Mouse (Mus musculus) liver, embryonic 15.5 days (tissue): ENCODE data around the gene Dvl2. TPM values are rescaled to one million over a fixed set of nuclear protein-coding genes. Genes with fewer than 3 reads are reported as not detected.

Source experiments
- ATAC-seq: fragments of 200-750 bp; cut with Nextera tagmentation; 2 replicates; pipeline ENCODE4 v1.8.0; 2017; ENCODE audit warnings: moderate number of reproducible peaks, mild to moderate bottlenecking, moderate library complexity; ENCODE audit not compliant: insufficient read depth
- H3K27ac ChIP-seq: fragments of 300-500 bp; sonication (generic); replicated peaks from 2 replicates; pipeline ENCODE4 v1.5.1; 2015; ENCODE audit warnings: mild to moderate bottlenecking, inconsistent platforms
- H3K27me3 ChIP-seq: fragments of 300-500 bp; sonication (generic); 2 replicates; pipeline ENCODE4 v1.6.1; 2015; ENCODE audit warnings: mild to moderate bottlenecking, inconsistent platforms
- H3K36me3 ChIP-seq: fragments of 300-500 bp; sonication (generic); replicated peaks from 2 replicates; pipeline ENCODE4 v1.6.1; 2015; ENCODE audit warnings: moderate library complexity, mild to moderate bottlenecking, inconsistent platforms
- H3K4me1 ChIP-seq: fragments of 300-500 bp; sonication (generic); replicated peaks from 2 replicates; pipeline ENCODE4 v1.6.1; 2015; ENCODE audit warnings: inconsistent platforms
- H3K4me2 ChIP-seq: fragments of 300-500 bp; sonication (generic); 2 replicates; pipeline ENCODE4 v1.6.1; 2015; ENCODE audit warnings: moderate library complexity, mild to moderate bottlenecking, inconsistent platforms
- H3K4me3 ChIP-seq: fragments of 300-500 bp; sonication (generic); replicated peaks from 2 replicates; pipeline ENCODE4 v1.5.1; 2015; ENCODE audit warnings: mild to moderate bottlenecking, inconsistent platforms
- H3K9ac ChIP-seq: fragments of 300-500 bp; sonication (generic); 2 replicates; pipeline ENCODE4 v1.6.1; 2015; ENCODE audit warnings: moderate library complexity, mild to moderate bottlenecking, inconsistent platforms
- H3K9me3 ChIP-seq: fragments of 300-500 bp; sonication (generic); replicated peaks from 2 replicates; pipeline ENCODE4 v1.6.1; 2016; ENCODE audit warnings: inconsistent platforms
- WGBS: fragments of 180-500 bp; shearing (Covaris S2); methylation state at CpG from one replicate; pipeline ENCODE4 v1.1.7; 2015; ENCODE audit warnings: mixed read lengths; ENCODE audit not compliant: insufficient replicate concordance; 5-methylcytosine and 5-hydroxymethylcytosine counted together
- polyA plus RNA-seq: library from polyadenylated mRNA; unstranded; fragments of >200 nt; fragmentation: Nextera tagmentation; extraction: Ambion mirVana; gene quantifications from 2 replicates; pipeline ENCODE4 v1.2.1, GENCODE M21; 2015

Gene Dvl2
- polyA plus RNA-seq, 1 experiment from 2014 or later: 5.5 TPM

DNA sequence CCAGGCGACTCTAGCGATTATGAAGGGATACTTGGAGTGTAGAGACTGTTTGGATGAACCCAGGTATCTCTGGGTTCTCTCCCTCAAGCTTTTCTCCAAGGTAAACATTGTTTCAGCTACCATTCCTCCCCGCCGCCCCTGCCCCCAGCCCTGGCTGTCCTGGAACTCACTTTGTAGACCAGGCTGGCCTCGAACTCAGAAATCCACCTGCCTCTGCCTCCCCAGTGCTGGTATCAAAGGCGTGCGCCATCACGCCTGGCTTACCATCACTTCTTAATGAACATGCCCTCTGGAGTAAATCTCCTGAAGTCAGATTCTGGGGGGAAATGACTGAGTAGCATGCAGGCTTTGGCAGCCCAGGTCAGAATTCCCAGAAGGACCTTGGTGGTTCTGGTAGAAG lies 18.2 kb upstream of the Dvl2 start, which contains the start of gene Elp5:
Elp5 (minus strand) TSS at position 293 of the 400 bp plus-strand sequence.
- no peaks in the 10 kb centered on the region for H3K9me3 ChIP-seq
- peaks cover 44% of the 10 kb centered on the region for H3K4me1 ChIP-seq
- no peak for ATAC-seq
- H3K4me3 ChIP-seq: peak within 1 kb of the TSS; percentile 86
- WGBS: 35% methylated on average over 8 of the region's 8 CpGs
- H3K36me3 ChIP-seq: peaks cover 56% of the 10 kb centered on the region
- H3K9ac ChIP-seq: peak within 1 kb of the TSS; percentile 97
- peak within 1 kb of the TSS; percentile 96 for H3K4me2 ChIP-seq
- H3K27me3 ChIP-seq: no peaks in the 10 kb centered on the region
- peak within 1 kb of the TSS; percentile 98 for H3K27ac ChIP-seq

DNA sequence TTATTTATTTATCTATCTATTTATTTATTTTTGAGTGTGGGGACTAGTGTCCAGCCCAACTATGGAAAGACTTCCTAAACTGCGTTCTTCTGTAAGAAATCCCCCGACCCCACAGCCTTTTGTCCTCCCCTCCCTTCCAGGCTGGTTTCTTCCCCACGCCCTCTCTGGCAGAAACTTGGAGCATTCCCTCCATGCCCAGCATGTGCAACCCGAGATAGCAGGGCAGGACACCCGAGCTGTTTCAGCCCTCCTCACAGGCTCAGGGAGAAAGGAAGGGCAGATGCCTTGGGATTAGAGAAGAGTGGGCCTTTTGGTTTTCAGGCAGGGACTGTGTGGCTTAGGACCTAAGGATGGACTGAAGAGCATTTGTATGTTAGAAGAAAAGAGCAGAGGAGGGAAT lies 17.5 kb upstream of the Dvl2 start:
- Histone ChIP-seq H3K27ac (peak overlapping the region; percentile 98; the same call in 1 of the 2 replicates), H3K9me3 (no peaks in the 10 kb centered on the region), H3K4me3 (peak overlapping the region; percentile 86; the same call in 1 of the 2 replicates), H3K27me3 (no peaks in the 10 kb centered on the region), H3K9ac (peak overlapping the region; percentile 97; the same call in 1 of the 2 replicates), H3K4me1 (peaks cover 39% of the 10 kb centered on the region), H3K36me3 (peaks cover 56% of the 10 kb centered on the region), H3K4me2 (peak overlapping the region; percentile 96)
- ATAC-seq: no peak
- WGBS: 31% methylated on average over 5 of the region's 5 CpGs

DNA sequence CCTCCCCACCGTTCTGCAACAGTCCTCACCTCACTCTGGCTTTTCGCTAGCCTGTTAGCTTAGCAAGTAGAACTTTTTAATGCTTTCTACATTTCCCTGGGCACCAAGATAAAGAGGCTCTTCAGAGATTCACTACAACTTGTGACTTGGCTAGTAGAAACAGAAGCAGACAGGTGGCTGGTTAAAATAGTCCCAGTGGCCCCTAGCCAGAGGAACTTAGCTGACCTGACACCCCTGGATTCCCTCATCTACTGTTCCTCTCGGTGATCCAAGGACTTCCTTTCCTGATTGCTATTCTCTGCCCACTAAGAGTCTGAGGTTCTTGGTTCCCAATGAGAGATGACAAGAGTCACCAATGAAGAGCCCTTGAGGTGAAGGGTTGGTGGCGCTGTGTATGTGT lies 17.0 kb upstream of the Dvl2 start:
- H3K4me2 ChIP-seq: peak overlapping the region; percentile 96
- WGBS: 80% methylated on average over 4 of the region's 4 CpGs
- peaks cover 39% of the 10 kb centered on the region for H3K4me1 ChIP-seq
- H3K27me3 ChIP-seq: no peaks in the 10 kb centered on the region
- H3K36me3 ChIP-seq: peaks cover 56% of the 10 kb centered on the region
- H3K27ac ChIP-seq: peak overlapping the region; percentile 98; the same call in 1 of the 2 replicates
- no peaks in the 10 kb centered on the region for H3K9me3 ChIP-seq
- H3K4me3 ChIP-seq: 0 out of 2 replicates have a peak overlapping the region, but pooled peaks have one; percentile 86
- no peak overlapping the region for H3K9ac ChIP-seq
- ATAC-seq: no peak

DNA sequence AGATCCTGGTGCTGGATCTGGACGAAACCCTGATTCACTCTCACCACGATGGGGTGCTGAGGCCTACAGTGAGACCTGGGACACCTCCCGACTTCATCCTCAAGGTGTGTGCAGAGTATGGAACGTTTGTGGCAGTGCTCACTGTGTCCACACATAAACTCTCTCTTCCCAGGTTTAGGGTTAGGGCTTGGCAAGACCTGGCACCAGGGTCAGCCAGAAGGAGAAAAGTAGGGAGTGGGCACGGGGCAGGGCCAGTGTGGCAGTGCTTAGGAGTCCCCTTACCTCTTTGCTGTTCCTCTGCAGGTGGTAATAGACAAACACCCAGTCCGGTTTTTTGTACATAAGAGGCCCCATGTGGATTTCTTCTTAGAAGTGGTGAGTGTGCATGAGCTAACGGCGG lies 16.0 kb upstream of the Dvl2 start:
- WGBS: 78% methylated on average over 8 of the region's 8 CpGs
- no peak overlapping the region for H3K4me2 ChIP-seq
- no peak for ATAC-seq
- peaks cover 62% of the 10 kb centered on the region for H3K36me3 ChIP-seq
- H3K4me1 ChIP-seq: peaks cover 31% of the 10 kb centered on the region
- H3K9ac ChIP-seq: no peak overlapping the region
- no peak overlapping the region for H3K27ac ChIP-seq
- H3K9me3 ChIP-seq: no peaks in the 10 kb centered on the region
- H3K27me3 ChIP-seq: no peaks in the 10 kb centered on the region
- H3K4me3 ChIP-seq: no peak overlapping the region

DNA sequence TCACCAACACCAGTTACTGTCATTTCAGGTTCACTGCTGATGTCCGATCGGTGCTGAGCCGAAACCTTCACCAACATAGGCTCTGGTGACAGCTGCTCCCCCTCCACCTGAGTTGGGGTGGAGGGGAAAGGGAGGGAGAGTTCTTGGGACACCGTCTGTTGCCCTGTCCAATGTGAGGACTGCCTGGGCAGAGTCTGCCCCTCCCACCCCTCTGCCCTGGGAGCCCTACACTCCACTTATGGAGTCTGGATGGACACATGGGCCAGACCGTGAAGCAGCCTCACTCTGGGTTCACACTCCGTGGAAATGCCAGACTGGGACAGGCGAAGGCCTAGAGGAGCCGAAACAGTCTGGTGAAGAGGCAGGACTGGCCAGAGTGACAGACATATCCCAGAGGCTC lies 10.4 kb upstream of the Dvl2 start:
- Histone ChIP-seq H3K9me3 (no peaks in the 10 kb centered on the region), H3K9ac (no peak overlapping the region), H3K36me3 (peaks cover 75% of the 10 kb centered on the region), H3K4me2 (no peak overlapping the region), H3K27me3 (no peaks in the 10 kb centered on the region), H3K4me1 (peaks cover 37% of the 10 kb centered on the region), H3K27ac (peak overlapping the region; percentile 98), H3K4me3 (no peak overlapping the region)
- WGBS: 90% methylated on average over 8 of the region's 8 CpGs
- ATAC-seq: no peak

DNA sequence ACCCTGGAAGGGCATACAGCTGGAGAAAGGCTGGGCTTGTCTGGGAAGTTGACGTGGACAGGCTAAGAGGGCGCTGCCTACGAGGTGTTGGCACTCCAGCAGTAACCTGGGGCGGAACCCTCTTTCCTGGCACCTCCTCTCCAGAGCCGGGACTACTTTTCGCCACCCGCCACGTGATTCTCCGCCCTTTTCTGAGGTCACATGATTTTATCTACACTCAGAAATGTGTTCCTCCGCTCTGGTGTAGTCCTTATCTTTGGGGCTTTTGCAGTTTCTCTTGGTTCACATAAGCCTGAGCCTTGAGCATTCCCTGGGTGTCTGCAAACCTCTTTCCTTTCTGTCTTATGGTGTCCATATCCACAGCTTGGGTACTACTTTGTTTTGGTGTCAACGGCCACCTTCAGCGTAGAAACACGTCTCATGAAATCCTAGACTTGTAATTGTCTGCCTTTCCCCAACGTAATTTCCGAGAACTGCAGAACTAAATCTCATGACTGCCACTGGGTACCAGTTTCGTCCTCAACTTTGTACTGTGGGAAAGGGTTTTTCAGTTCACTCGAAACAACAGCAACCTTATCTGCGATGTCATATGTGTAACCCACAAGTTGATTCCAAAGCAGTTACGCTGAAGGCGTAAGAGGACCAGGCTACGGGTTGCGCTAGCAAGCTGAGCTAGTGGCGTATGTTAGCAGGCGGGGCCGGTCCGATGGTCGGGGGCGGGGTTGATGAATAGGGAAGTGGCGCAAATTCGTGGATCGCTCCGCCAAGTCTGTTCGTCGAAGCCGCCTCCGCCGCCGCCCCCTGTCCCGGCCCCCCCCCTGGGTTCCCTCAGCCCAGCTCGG lies 9.3 kb upstream of the Dvl2 start, which contains the start of gene Gabarap:
Gabarap (plus strand) TSS at position 294 of the 842 bp plus-strand sequence.
- no peaks in the 10 kb centered on the region for H3K27me3 ChIP-seq
- ATAC-seq: peak; percentile 72
- H3K4me1 ChIP-seq: peaks cover 39% of the 10 kb centered on the region
- H3K4me3 ChIP-seq: peak within 1 kb of the TSS; percentile 87
- H3K36me3 ChIP-seq: peaks cover 65% of the 10 kb centered on the region
- under 1% methylated on average over 40 of the region's 40 CpGs for whole genome bisulfite sequencing
- no peaks in the 10 kb centered on the region for H3K9me3 ChIP-seq
- peak within 1 kb of the TSS; percentile 87 for H3K9ac ChIP-seq
- peak within 1 kb of the TSS; percentile 98 for H3K27ac ChIP-seq
- H3K4me2 ChIP-seq: peak within 1 kb of the TSS; percentile 90

DNA sequence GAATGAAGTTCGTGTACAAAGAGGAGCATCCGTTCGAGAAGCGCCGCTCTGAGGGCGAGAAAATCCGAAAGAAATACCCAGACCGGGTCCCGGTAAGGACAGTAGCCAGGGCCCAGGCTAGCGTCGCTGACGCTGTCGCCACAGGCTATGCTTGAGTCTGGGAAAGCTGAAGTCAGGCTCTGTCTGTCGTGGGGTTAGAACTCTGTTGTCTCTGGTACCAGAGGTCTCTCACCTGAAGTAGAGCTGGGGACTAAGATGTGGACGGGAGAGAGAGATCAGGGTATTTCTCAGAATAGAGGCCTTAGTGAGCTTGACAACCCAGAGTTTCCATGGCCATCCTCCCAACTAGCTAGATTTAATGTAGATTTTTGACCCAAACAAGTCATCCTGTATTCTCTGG lies 8.7 kb upstream of the Dvl2 start:
- H3K4me2 ChIP-seq: peak overlapping the region; percentile 90
- no peaks in the 10 kb centered on the region for H3K27me3 ChIP-seq
- peak; percentile 13; the same call in 1 of the 2 replicates for ATAC-seq
- H3K36me3 ChIP-seq: peaks cover 58% of the 10 kb centered on the region
- under 1% methylated on average over 15 of the region's 15 CpGs for WGBS
- H3K27ac ChIP-seq: peak overlapping the region; percentile 98
- H3K4me3 ChIP-seq: peak overlapping the region; percentile 87
- H3K9ac ChIP-seq: peak overlapping the region; percentile 87
- H3K4me1 ChIP-seq: peaks cover 39% of the 10 kb centered on the region
- no peaks in the 10 kb centered on the region for H3K9me3 ChIP-seq

DNA sequence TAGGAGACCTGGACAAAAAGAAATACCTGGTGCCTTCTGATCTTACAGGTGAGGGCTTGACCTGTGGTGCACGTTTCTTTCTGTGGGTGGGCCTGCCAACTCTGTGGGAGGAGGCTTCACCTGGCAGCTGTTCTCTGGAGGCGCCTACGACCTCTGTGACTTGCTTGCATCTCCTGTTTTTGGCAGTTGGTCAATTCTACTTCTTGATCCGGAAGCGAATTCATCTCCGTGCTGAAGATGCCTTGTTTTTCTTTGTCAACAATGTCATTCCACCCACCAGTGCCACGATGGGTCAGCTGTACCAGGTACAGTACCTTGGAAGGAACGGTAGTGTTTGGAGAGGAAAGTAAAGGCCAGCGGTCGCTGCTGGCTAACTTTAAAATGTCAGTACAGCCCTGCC lies 8.0 kb upstream of the Dvl2 start:
- no peak for ATAC-seq
- Histone ChIP-seq H3K4me3 (peak overlapping the region; percentile 87), H3K36me3 (peaks cover 52% of the 10 kb centered on the region), H3K27ac (peak overlapping the region; percentile 39; the same call in 1 of the 2 replicates), H3K4me2 (peak overlapping the region; percentile 90), H3K9me3 (no peaks in the 10 kb centered on the region), H3K9ac (peak overlapping the region; percentile 87), H3K4me1 (peaks cover 45% of the 10 kb centered on the region), H3K27me3 (no peaks in the 10 kb centered on the region)
- 77% methylated on average over 10 of the region's 10 CpGs for WGBS

DNA sequence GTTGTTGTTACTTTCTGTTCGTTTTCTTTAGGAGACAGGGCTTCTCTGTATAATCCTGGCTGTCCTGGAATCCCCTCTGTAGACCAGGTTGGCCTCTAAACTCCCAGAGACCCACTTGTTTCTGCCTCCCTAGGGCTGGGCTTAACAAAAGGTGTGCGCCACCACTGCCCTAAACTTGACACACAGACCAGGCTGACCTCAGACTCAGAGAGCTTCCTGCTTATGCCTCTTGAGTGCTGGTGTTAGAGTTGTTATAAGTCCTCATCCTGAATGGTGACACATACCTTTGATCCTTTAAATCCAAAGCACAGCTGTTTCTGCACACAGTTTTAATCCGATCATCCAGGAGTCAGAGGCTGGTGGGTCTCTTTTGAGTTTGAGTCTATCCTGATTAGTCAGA lies 7.5 kb upstream of the Dvl2 start:
- peaks cover 51% of the 10 kb centered on the region for H3K36me3 ChIP-seq
- no peaks in the 10 kb centered on the region for H3K27me3 ChIP-seq
- H3K9me3 ChIP-seq: no peaks in the 10 kb centered on the region
- peak overlapping the region; percentile 90 for H3K4me2 ChIP-seq
- H3K9ac ChIP-seq: peak overlapping the region; percentile 7; the same call in 1 of the 2 replicates
- H3K4me3 ChIP-seq: peak overlapping the region; percentile 87
- ATAC-seq: no peak
- peaks cover 51% of the 10 kb centered on the region for H3K4me1 ChIP-seq
- 83% methylated on average over 3 of the region's 3 CpGs for WGBS
- H3K27ac ChIP-seq: peak overlapping the region; percentile 39; the same call in 1 of the 2 replicates

DNA sequence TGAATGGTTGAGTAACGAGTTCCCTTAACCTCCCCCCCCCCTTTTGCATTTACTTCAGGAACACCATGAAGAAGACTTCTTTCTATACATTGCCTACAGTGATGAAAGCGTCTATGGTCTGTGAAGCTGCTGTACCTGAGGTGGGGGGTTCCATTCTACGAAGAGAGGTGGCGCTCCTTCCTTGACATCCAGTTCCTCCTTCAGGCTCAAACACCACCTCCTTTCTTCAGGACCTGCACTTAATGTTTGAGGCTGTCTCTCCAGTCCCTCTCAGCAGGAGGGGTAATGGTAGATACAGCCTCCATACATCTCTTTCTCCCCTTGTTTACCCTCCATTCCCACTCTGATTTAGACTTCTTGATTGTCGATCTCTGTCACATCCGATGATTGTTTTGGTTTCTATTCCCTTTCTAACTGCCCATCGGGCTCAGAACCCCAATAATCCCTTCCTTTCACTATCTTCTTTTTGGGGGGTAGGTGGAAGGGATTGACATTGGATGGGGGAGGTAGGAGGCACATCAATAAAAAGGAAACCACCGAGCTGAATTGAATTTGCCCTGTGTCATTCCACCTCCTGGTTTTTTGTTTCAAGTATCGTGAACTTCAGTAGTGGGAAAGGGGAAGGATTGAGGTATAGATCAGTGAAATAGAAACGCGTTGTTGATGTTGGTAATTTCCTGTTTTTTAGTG lies 5.8 kb upstream of the Dvl2 start:
- 77% methylated on average over 11 of the region's 11 CpGs for WGBS
- no peak for ATAC-seq
- Histone ChIP-seq H3K9ac (peak overlapping the region; percentile 31; the same call in 1 of the 2 replicates), H3K36me3 (peaks cover 51% of the 10 kb centered on the region), H3K27ac (peak overlapping the region; percentile 99), H3K4me2 (peak overlapping the region; percentile 95), H3K9me3 (no peaks in the 10 kb centered on the region), H3K4me3 (peak overlapping the region; percentile 89), H3K4me1 (peaks cover 62% of the 10 kb centered on the region), H3K27me3 (no peaks in the 10 kb centered on the region)
